Mouse (Mus musculus): ENCODE results near the gene Itga9. TPM values are rescaled to one million over a fixed set of nuclear protein-coding genes. Genes with fewer than 3 reads are reported as not detected.
A peak's percentile ranks its signal among the peaks of the same experiment; 100 is the strongest.

Itga9 gene
- polyA plus RNA-seq (2014; fragmentation: Nextera tagmentation; extraction: Ambion mirVana): 6.2 and 7.0 TPM in 2 replicates

- Histone ChIP-seq H3K4me3 (ENCODE audit: low read depth, low read length) (peak within 1 kb of the TSS; percentile 59), H3K9ac (ENCODE audit: low read depth, low read length) (peak within 1 kb of the TSS; percentile 61), H3K27ac (ENCODE audit: low read depth, low read length) (no peak within 1 kb of the TSS), H3K36me3 (ENCODE audit: control insufficient read depth, insufficient read depth, low read length) (no peaks in the 10 kb centered on the region), H3K4me2 (peak within 1 kb of the TSS; percentile 72), H3K4me1 (replicated peaks; ENCODE audit: control insufficient read depth, insufficient read depth, low read length) (0 out of 2 replicates have a peak, but pooled peaks cover 2% of the 10 kb centered on the region), H3K9me3 (ENCODE audit: control insufficient read depth, low read length) (no peaks in the 10 kb centered on the region), H3K27me3 (replicated peaks; ENCODE audit: control insufficient read depth, insufficient read depth, low read length) (peaks cover 23% of the 10 kb centered on the region)
- WGBS: 15% methylated on average over 32 of the region's 42 CpGs
- peak; percentile 65 for ATAC-seq (replicated peaks; ENCODE audit: low FRiP score)
- peak; percentile 81 for DNase-seq (ENCODE audit: low spot score)
These were observed at the start of gene Itga9 for GRCm38 (mm10) chr9:118606148-118606816. TSS of gene Itga9 (plus strand) at chr9:118606690.

GRCm38 (mm10) chr9:118556951-118557780, 49.3 kb upstream of the Itga9 start:
- no peak for ATAC-seq (replicated peaks; ENCODE audit: low FRiP score)
- Histone ChIP-seq H3K9ac (ENCODE audit: low read depth, low read length) (no peak overlapping the region), H3K27ac (ENCODE audit: low read depth, low read length) (no peak overlapping the region), H3K9me3 (ENCODE audit: control insufficient read depth, low read length) (no peaks in the 10 kb centered on the region), H3K4me3 (ENCODE audit: low read depth, low read length) (no peak overlapping the region), H3K4me2 (no peak overlapping the region), H3K4me1 (replicated peaks; ENCODE audit: control insufficient read depth, insufficient read depth, low read length) (no peaks in the 10 kb centered on the region), H3K36me3 (ENCODE audit: control insufficient read depth, insufficient read depth, low read length) (peaks cover 49% of the 10 kb centered on the region), H3K27me3 (replicated peaks; ENCODE audit: control insufficient read depth, insufficient read depth, low read length) (no peaks in the 10 kb centered on the region)
- DNase-seq (ENCODE audit: low spot score): no peak
- WGBS: 90% methylated on average over 24 of the region's 24 CpGs

GRCm38 (mm10) chr9:118563356-118563755, 43.1 kb upstream of the Itga9 start:
- no peak for ATAC-seq (replicated peaks; ENCODE audit: low FRiP score)
- DNase-seq (ENCODE audit: low spot score): no peak
- no peak overlapping the region for H3K27ac ChIP-seq (ENCODE audit: low read depth, low read length)
- no peak overlapping the region for H3K4me3 ChIP-seq (ENCODE audit: low read depth, low read length)
- no peaks in the 10 kb centered on the region for H3K9me3 ChIP-seq (ENCODE audit: control insufficient read depth, low read length)
- peaks cover 42% of the 10 kb centered on the region for H3K36me3 ChIP-seq (ENCODE audit: control insufficient read depth, insufficient read depth, low read length)
- H3K9ac ChIP-seq (ENCODE audit: low read depth, low read length): no peak overlapping the region
- no peak overlapping the region for H3K4me2 ChIP-seq
- no peaks in the 10 kb centered on the region for H3K27me3 ChIP-seq (replicated peaks; ENCODE audit: control insufficient read depth, insufficient read depth, low read length)
- no peaks in the 10 kb centered on the region for H3K4me1 ChIP-seq (replicated peaks; ENCODE audit: control insufficient read depth, insufficient read depth, low read length)
- WGBS: 93% methylated on average over 11 of the region's 11 CpGs

GRCm38 (mm10) chr9:118563866-118564265, 42.6 kb upstream of the Itga9 start:
- Histone ChIP-seq H3K36me3 (ENCODE audit: control insufficient read depth, insufficient read depth, low read length) (peaks cover 37% of the 10 kb centered on the region), H3K27ac (ENCODE audit: low read depth, low read length) (no peak overlapping the region), H3K4me1 (replicated peaks; ENCODE audit: control insufficient read depth, insufficient read depth, low read length) (no peaks in the 10 kb centered on the region), H3K9me3 (ENCODE audit: control insufficient read depth, low read length) (no peaks in the 10 kb centered on the region), H3K4me3 (ENCODE audit: low read depth, low read length) (no peak overlapping the region), H3K27me3 (replicated peaks; ENCODE audit: control insufficient read depth, insufficient read depth, low read length) (no peaks in the 10 kb centered on the region), H3K9ac (ENCODE audit: low read depth, low read length) (no peak overlapping the region), H3K4me2 (no peak overlapping the region)
- ATAC-seq (replicated peaks; ENCODE audit: low FRiP score) (no peak), DNase-seq (ENCODE audit: low spot score) (no peak)
- WGBS: 91% methylated on average over 7 of the region's 7 CpGs

- ATAC-seq (replicated peaks; ENCODE audit: low FRiP score) (no peak), DNase-seq (ENCODE audit: low spot score) (no peak)
- Histone ChIP-seq H3K4me2 (no peak overlapping the region), H3K27me3 (replicated peaks; ENCODE audit: control insufficient read depth, insufficient read depth, low read length) (no peaks in the 10 kb centered on the region), H3K9ac (ENCODE audit: low read depth, low read length) (no peak overlapping the region), H3K36me3 (ENCODE audit: control insufficient read depth, insufficient read depth, low read length) (peaks cover 29% of the 10 kb centered on the region), H3K4me3 (ENCODE audit: low read depth, low read length) (no peak overlapping the region), H3K27ac (ENCODE audit: low read depth, low read length) (no peak overlapping the region), H3K9me3 (ENCODE audit: control insufficient read depth, low read length) (no peaks in the 10 kb centered on the region), H3K4me1 (replicated peaks; ENCODE audit: control insufficient read depth, insufficient read depth, low read length) (no peaks in the 10 kb centered on the region)
- WGBS: 92% methylated on average over 16 of the region's 16 CpGs
These were observed 41.8 kb upstream of the Itga9 start for GRCm38 (mm10) chr9:118564696-118565095.

- whole genome bisulfite sequencing: 94% methylated on average over 6 of the region's 6 CpGs
- no peak overlapping the region for H3K9ac ChIP-seq (ENCODE audit: low read depth, low read length)
- no peaks in the 10 kb centered on the region for H3K27me3 ChIP-seq (replicated peaks; ENCODE audit: control insufficient read depth, insufficient read depth, low read length)
- H3K27ac ChIP-seq (ENCODE audit: low read depth, low read length): no peak overlapping the region
- H3K4me3 ChIP-seq (ENCODE audit: low read depth, low read length): no peak overlapping the region
- no peak overlapping the region for H3K4me2 ChIP-seq
- no peaks in the 10 kb centered on the region for H3K4me1 ChIP-seq (replicated peaks; ENCODE audit: control insufficient read depth, insufficient read depth, low read length)
- H3K36me3 ChIP-seq (ENCODE audit: control insufficient read depth, insufficient read depth, low read length): peaks cover 24% of the 10 kb centered on the region
- ATAC-seq (replicated peaks; ENCODE audit: low FRiP score): no peak
- H3K9me3 ChIP-seq (ENCODE audit: control insufficient read depth, low read length): no peaks in the 10 kb centered on the region
- no peak for DNase-seq (ENCODE audit: low spot score)
These were observed 37.2 kb upstream of the Itga9 start for GRCm38 (mm10) chr9:118569328-118569727.

- H3K4me3 ChIP-seq (ENCODE audit: low read depth, low read length): no peak overlapping the region
- no peak overlapping the region for H3K27ac ChIP-seq (ENCODE audit: low read depth, low read length)
- H3K9me3 ChIP-seq (ENCODE audit: control insufficient read depth, low read length): no peaks in the 10 kb centered on the region
- no peak overlapping the region for H3K4me2 ChIP-seq
- ATAC-seq (replicated peaks; ENCODE audit: low FRiP score): no peak
- H3K9ac ChIP-seq (ENCODE audit: low read depth, low read length): no peak overlapping the region
- 78% methylated on average over 4 of the region's 4 CpGs for WGBS
- no peaks in the 10 kb centered on the region for H3K4me1 ChIP-seq (replicated peaks; ENCODE audit: control insufficient read depth, insufficient read depth, low read length)
- no peak for DNase-seq (ENCODE audit: low spot score)
- peaks cover 25% of the 10 kb centered on the region for H3K36me3 ChIP-seq (ENCODE audit: control insufficient read depth, insufficient read depth, low read length)
- H3K27me3 ChIP-seq (replicated peaks; ENCODE audit: control insufficient read depth, insufficient read depth, low read length): no peaks in the 10 kb centered on the region
These were observed 35.6 kb upstream of the Itga9 start for GRCm38 (mm10) chr9:118570865-118571264.

- no peaks in the 10 kb centered on the region for H3K27me3 ChIP-seq (replicated peaks; ENCODE audit: control insufficient read depth, insufficient read depth, low read length)
- no peak for ATAC-seq (replicated peaks; ENCODE audit: low FRiP score)
- H3K4me3 ChIP-seq (ENCODE audit: low read depth, low read length): no peak overlapping the region
- H3K4me2 ChIP-seq: no peak overlapping the region
- H3K4me1 ChIP-seq (replicated peaks; ENCODE audit: control insufficient read depth, insufficient read depth, low read length): no peaks in the 10 kb centered on the region
- peaks cover 25% of the 10 kb centered on the region for H3K36me3 ChIP-seq (ENCODE audit: control insufficient read depth, insufficient read depth, low read length)
- no peak for DNase-seq (ENCODE audit: low spot score)
- no peak overlapping the region for H3K27ac ChIP-seq (ENCODE audit: low read depth, low read length)
- WGBS: 87% methylated on average over 4 of the region's 4 CpGs
- H3K9me3 ChIP-seq (ENCODE audit: control insufficient read depth, low read length): no peaks in the 10 kb centered on the region
- no peak overlapping the region for H3K9ac ChIP-seq (ENCODE audit: low read depth, low read length)
These were observed 34.8 kb upstream of the Itga9 start for GRCm38 (mm10) chr9:118571701-118572100.

Data from liver, embryonic 11.5 days (tissue).